Mouse (Mus musculus): ENCODE data around the gene Olfr1002. TPM values are rescaled to one million over a fixed set of nuclear protein-coding genes. Genes with fewer than 3 reads are reported as not detected.
"Not testable (repeated sequence)": the region's sequence is repeated elsewhere in the genome, so short reads cannot be mapped to it uniquely, and the experiment has no call there.

The Olfr1002 gene
- not detected for polyA plus RNA-seq (2012; fragmentation: generic; extraction: Trizol)
- long read RNA-seq, experiment 1, result 0 reads
- long read RNA-seq, experiment 2, result 0 reads

- Histone ChIP-seq H3K27me3 (ENCODE audit: control insufficient read depth, insufficient read depth, insufficient read length) (no peaks in the 10 kb centered on the region), H3ac (ENCODE audit: control insufficient read depth, insufficient read length, low read depth) (no peak within 1 kb of the TSS), H3K79me2 (ENCODE audit: control insufficient read depth, insufficient read depth) (no peaks in the 10 kb centered on the region), H3K79me3 (ENCODE audit: low read depth) (no peaks in the 10 kb centered on the region), H3K4me3 (ENCODE audit: insufficient read depth, poor library complexity, severe bottlenecking) (no peak within 1 kb of the TSS), H3K36me3 (ENCODE audit: control insufficient read depth, insufficient read depth) (no peaks in the 10 kb centered on the region)
- TF ChIP-seq MAX (IDR thresholded peaks at IDR 0.05) (no peak), CTCF (IDR thresholded peaks at IDR 0.05; ENCODE audit: control insufficient read depth, insufficient read depth, insufficient read length) (no peak), USF1 (IDR thresholded peaks at IDR 0.05; ENCODE audit: low read depth) (no peak), MYOG (IDR thresholded peaks at IDR 0.05; ENCODE audit: control insufficient read depth, extremely low read depth, insufficient read length) (no peak), CEBPB (IDR thresholded peaks at IDR 0.05; ENCODE audit: low read depth) (no peak), FOSL1 (IDR thresholded peaks at IDR 0.05; ENCODE audit: insufficient read depth, low read length, poor library complexity, severe bottlenecking) (no peak), MYOD1 (IDR thresholded peaks at IDR 0.05; ENCODE audit: control insufficient read depth, insufficient read length, low read depth) (no peak)
Measured at GRCm38 (mm10) chr2:85650604-85651003, at the start of gene Olfr1002. Gene Olfr1002 (minus strand): TSS chr2:85650704.

DNA sequence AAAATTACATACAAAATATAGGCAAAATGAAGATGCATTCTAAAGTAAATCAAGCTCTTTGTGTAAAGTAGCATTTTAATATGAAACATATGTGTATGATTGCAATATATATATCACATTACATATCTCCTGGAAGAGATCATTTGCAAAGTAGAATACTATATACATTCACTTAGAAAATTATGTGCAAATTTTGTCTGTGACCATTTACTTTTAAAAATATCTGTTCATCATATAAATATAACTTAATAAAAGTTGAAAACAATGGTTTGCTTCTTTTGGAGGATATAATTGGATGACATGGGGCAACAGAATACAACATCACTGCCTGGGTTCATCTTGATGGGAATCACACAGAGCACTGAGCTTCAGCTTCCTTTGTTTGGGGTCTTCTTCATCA is 38.6 kb upstream of the Olfr1002 start, which contains the start of gene Olfr1008:
TSS of gene Olfr1008 (plus strand) at position 301 of the 400 bp plus-strand sequence.
- Histone ChIP-seq H3K4me3 (ENCODE audit: insufficient read depth, poor library complexity, severe bottlenecking) (no peak within 1 kb of the TSS), H3ac (ENCODE audit: control insufficient read depth, insufficient read length, low read depth) (no peak within 1 kb of the TSS), H3K79me2 (ENCODE audit: control insufficient read depth, insufficient read depth) (no peaks in the 10 kb centered on the region), H3K79me3 (ENCODE audit: low read depth) (no peaks in the 10 kb centered on the region), H3K27me3 (ENCODE audit: control insufficient read depth, insufficient read depth, insufficient read length) (no peaks in the 10 kb centered on the region), H3K36me3 (ENCODE audit: control insufficient read depth, insufficient read depth) (no peaks in the 10 kb centered on the region)
- TF ChIP-seq CEBPB (IDR thresholded peaks at IDR 0.05; ENCODE audit: low read depth) (no peak), MYOG (IDR thresholded peaks at IDR 0.05; ENCODE audit: control insufficient read depth, extremely low read depth, insufficient read length) (no peak), USF1 (IDR thresholded peaks at IDR 0.05; ENCODE audit: low read depth) (no peak), MAX (IDR thresholded peaks at IDR 0.05) (no peak), CTCF (IDR thresholded peaks at IDR 0.05; ENCODE audit: control insufficient read depth, insufficient read depth, insufficient read length) (no peak), FOSL1 (IDR thresholded peaks at IDR 0.05; ENCODE audit: insufficient read depth, low read length, poor library complexity, severe bottlenecking) (no peak), MYOD1 (IDR thresholded peaks at IDR 0.05; ENCODE audit: control insufficient read depth, insufficient read length, low read depth) (no peak)

GRCm38 (mm10) chr2:85678667-85679066 is 28.2 kb upstream of the Olfr1002 start, which contains the start of gene Olfr1006:
Gene Olfr1006 (minus strand): TSS chr2:85678767.
- Histone ChIP-seq H3K36me3 (ENCODE audit: control insufficient read depth, insufficient read depth) (no peaks in the 10 kb centered on the region), H3K79me3 (ENCODE audit: low read depth) (no peaks in the 10 kb centered on the region), H3ac (ENCODE audit: control insufficient read depth, insufficient read length, low read depth) (no peak within 1 kb of the TSS), H3K4me3 (ENCODE audit: insufficient read depth, poor library complexity, severe bottlenecking) (no peak within 1 kb of the TSS), H3K79me2 (ENCODE audit: control insufficient read depth, insufficient read depth) (no peaks in the 10 kb centered on the region), H3K27me3 (ENCODE audit: control insufficient read depth, insufficient read depth, insufficient read length) (no peaks in the 10 kb centered on the region)
- TF ChIP-seq CTCF (IDR thresholded peaks at IDR 0.05; ENCODE audit: control insufficient read depth, insufficient read depth, insufficient read length), result no peak
- TF ChIP-seq MYOG (IDR thresholded peaks at IDR 0.05; ENCODE audit: control insufficient read depth, extremely low read depth, insufficient read length), result no peak
- no peak for TF ChIP-seq MAX (IDR thresholded peaks at IDR 0.05)
- TF ChIP-seq CEBPB (IDR thresholded peaks at IDR 0.05; ENCODE audit: low read depth), result no peak
- TF ChIP-seq MYOD1 (IDR thresholded peaks at IDR 0.05; ENCODE audit: control insufficient read depth, insufficient read length, low read depth), result no peak
- no peak for TF ChIP-seq FOSL1 (IDR thresholded peaks at IDR 0.05; ENCODE audit: insufficient read depth, low read length, poor library complexity, severe bottlenecking)
- TF ChIP-seq USF1 (IDR thresholded peaks at IDR 0.05; ENCODE audit: low read depth), result no peak

GRCm38 (mm10) chr2:85664355-85664754 is 13.9 kb upstream of the Olfr1002 start, which contains the start of gene Olfr154:
Gene Olfr154 (minus strand): TSS chr2:85664455.
- not testable (repeated sequence) for H3K79me2 ChIP-seq (ENCODE audit: control insufficient read depth, insufficient read depth); H3K36me3 ChIP-seq (ENCODE audit: control insufficient read depth, insufficient read depth); H3K4me3 ChIP-seq (ENCODE audit: insufficient read depth, poor library complexity, severe bottlenecking); H3K79me3 ChIP-seq (ENCODE audit: low read depth); H3K27me3 ChIP-seq (ENCODE audit: control insufficient read depth, insufficient read depth, insufficient read length); H3ac ChIP-seq (ENCODE audit: control insufficient read depth, insufficient read length, low read depth)

DNA sequence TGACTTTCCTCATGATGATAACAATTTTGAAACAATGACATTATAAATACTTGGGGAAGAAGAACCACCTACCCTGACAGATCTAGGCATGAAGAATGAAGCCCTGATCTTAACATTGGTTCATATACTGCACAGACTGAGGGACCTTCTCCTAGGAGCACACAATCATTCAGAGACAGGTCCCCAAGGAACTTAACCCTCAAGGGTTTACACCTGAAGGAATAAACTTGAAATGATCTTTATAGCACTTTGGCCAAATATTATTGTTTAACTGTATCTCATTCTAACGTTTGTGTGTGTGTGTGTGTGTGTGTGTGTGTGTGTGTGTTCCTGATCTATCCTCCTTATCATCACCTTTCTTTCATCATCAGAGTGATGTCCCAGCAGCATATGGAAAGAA is 38.7 kb downstream of the Olfr1002 start, which contains the start of gene Olfr1000:
TSS of gene Olfr1000 (minus strand) at position 101 of the 400 bp plus-strand sequence.
- no peaks in the 10 kb centered on the region for H3K79me3 ChIP-seq (ENCODE audit: low read depth)
- no peak within 1 kb of the TSS for H3K4me3 ChIP-seq (ENCODE audit: insufficient read depth, poor library complexity, severe bottlenecking)
- H3K36me3 ChIP-seq (ENCODE audit: control insufficient read depth, insufficient read depth), result no peaks in the 10 kb centered on the region
- H3ac ChIP-seq (ENCODE audit: control insufficient read depth, insufficient read length, low read depth), result no peak within 1 kb of the TSS
- no peaks in the 10 kb centered on the region for H3K27me3 ChIP-seq (ENCODE audit: control insufficient read depth, insufficient read depth, insufficient read length)
- TF ChIP-seq CEBPB (IDR thresholded peaks at IDR 0.05; ENCODE audit: low read depth), result no peak
- TF ChIP-seq USF1 (IDR thresholded peaks at IDR 0.05; ENCODE audit: low read depth), result no peak
- no peak for TF ChIP-seq MAX (IDR thresholded peaks at IDR 0.05)
- TF ChIP-seq MYOD1 (IDR thresholded peaks at IDR 0.05; ENCODE audit: control insufficient read depth, insufficient read length, low read depth), result no peak
- no peak for TF ChIP-seq CTCF (IDR thresholded peaks at IDR 0.05; ENCODE audit: control insufficient read depth, insufficient read depth, insufficient read length)
- TF ChIP-seq FOSL1 (IDR thresholded peaks at IDR 0.05; ENCODE audit: insufficient read depth, low read length, poor library complexity, severe bottlenecking), result no peak
- TF ChIP-seq MYOG (IDR thresholded peaks at IDR 0.05; ENCODE audit: control insufficient read depth, extremely low read depth, insufficient read length), result no peak
- no peaks in the 10 kb centered on the region for H3K79me2 ChIP-seq (ENCODE audit: control insufficient read depth, insufficient read depth)

Other genes with a start within 250 kb of the Olfr1002 start
- not detected for gene Olfr992, start 241.2 kb downstream of the Olfr1002 start, polyA plus RNA-seq (2012; fragmentation: generic; extraction: Trizol)
- gene Olfr993, start 235.8 kb downstream of the Olfr1002 start, polyA plus RNA-seq (2012; fragmentation: generic; extraction: Trizol), result not detected
- gene Olfr994, start 214.3 kb downstream of the Olfr1002 start, polyA plus RNA-seq (2012; fragmentation: generic; extraction: Trizol), result not detected
- not detected for gene Olfr995, start 207.1 kb downstream of the Olfr1002 start, polyA plus RNA-seq (2012; fragmentation: generic; extraction: Trizol)
- not detected for gene 4833423E24Rik, start 131.7 kb downstream of the Olfr1002 start, polyA plus RNA-seq (2012; fragmentation: generic; extraction: Trizol)
- not detected for gene Olfr996, start 71.5 kb downstream of the Olfr1002 start, polyA plus RNA-seq (2012; fragmentation: generic; extraction: Trizol)
- gene Olfr998, start 61.8 kb downstream of the Olfr1002 start, polyA plus RNA-seq (2012; fragmentation: generic; extraction: Trizol), result not detected
- not detected for gene Olfr1000, start 38.8 kb downstream of the Olfr1002 start, polyA plus RNA-seq (2012; fragmentation: generic; extraction: Trizol)
- not detected for gene Olfr154, start 13.8 kb upstream of the Olfr1002 start, polyA plus RNA-seq (2012; fragmentation: generic; extraction: Trizol)
- gene Olfr1006, start 28.1 kb upstream of the Olfr1002 start, polyA plus RNA-seq (2012; fragmentation: generic; extraction: Trizol), result not detected
- not detected for gene Olfr1008, start 38.7 kb upstream of the Olfr1002 start, polyA plus RNA-seq (2012; fragmentation: generic; extraction: Trizol)
- not detected for gene Olfr1009, start 64.7 kb upstream of the Olfr1002 start, polyA plus RNA-seq (2012; fragmentation: generic; extraction: Trizol)
- gene Olfr1012, start 112.1 kb upstream of the Olfr1002 start, polyA plus RNA-seq (2012; fragmentation: generic; extraction: Trizol), result not detected
- gene Olfr1013, start 116.4 kb upstream of the Olfr1002 start, polyA plus RNA-seq (2012; fragmentation: generic; extraction: Trizol), result not detected
- gene Olfr1014, start 122.0 kb upstream of the Olfr1002 start, polyA plus RNA-seq (2012; fragmentation: generic; extraction: Trizol), result not detected
- gene Olfr1015, start 131.3 kb upstream of the Olfr1002 start, polyA plus RNA-seq (2012; fragmentation: generic; extraction: Trizol), result not detected
- gene Olfr1016, start 151.8 kb upstream of the Olfr1002 start, polyA plus RNA-seq (2012; fragmentation: generic; extraction: Trizol), result not detected
- gene Olfr1018, start 167.8 kb upstream of the Olfr1002 start, polyA plus RNA-seq (2012; fragmentation: generic; extraction: Trizol), result not detected
- gene Olfr1019, start 194.8 kb upstream of the Olfr1002 start, polyA plus RNA-seq (2012; fragmentation: generic; extraction: Trizol), result not detected
- gene Olfr1020, start 196.3 kb upstream of the Olfr1002 start, polyA plus RNA-seq (2012; fragmentation: generic; extraction: Trizol), result not detected
- gene Olfr1022, start 217.9 kb upstream of the Olfr1002 start, polyA plus RNA-seq (2012; fragmentation: generic; extraction: Trizol), result not detected
- not detected for gene Olfr1023, start 234.9 kb upstream of the Olfr1002 start, polyA plus RNA-seq (2012; fragmentation: generic; extraction: Trizol)